Mouse (Mus musculus) megakaryocyte, embryonic 14.5 days (primary cell): ENCODE measurements around the gene Erlin1. TPM values are rescaled to one million over a fixed set of nuclear protein-coding genes. Genes with fewer than 3 reads are reported as not detected.

Experiments used
- H3K27me3 ChIP-seq: replicated peaks from 2 replicates; pipeline ENCODE3; 2012; ENCODE audit warnings: inconsistent platforms
- H3K36me3 ChIP-seq: replicated peaks from 2 replicates; pipeline ENCODE3; 2012; ENCODE audit warnings: low read length, inconsistent platforms, mixed read lengths
- H3K4me1 ChIP-seq: 2 replicates; pipeline ENCODE4 v1.6.1; 2012; ENCODE audit warnings: inconsistent platforms
- H3K4me3 ChIP-seq: replicated peaks from 2 replicates; pipeline ENCODE3; 2012; ENCODE audit warnings: moderate library complexity, mild to moderate bottlenecking, inconsistent platforms
- H3K9me3 ChIP-seq: 2 replicates; pipeline ENCODE4 v1.6.1; 2012; ENCODE audit warnings: inconsistent platforms
- FLI1 ChIP-seq: IDR thresholded peaks from 2 replicates; pipeline ENCODE4 v1.6.1; 2012; ENCODE audit warnings: low read length, inconsistent platforms, mixed read lengths
- GATA1 ChIP-seq: IDR thresholded peaks from 3 replicates; pipeline ENCODE4 v1.6.1; 2012; ENCODE audit warnings: mixed read lengths, low read length, inconsistent platforms, borderline replicate concordance
- polyA plus RNA-seq: library from polyadenylated mRNA; stranded (reverse); fragments of >175 nt; gene quantifications from 2 replicates; pipeline ENCODE4 v1.2.3, GENCODE M21; 2012; ENCODE audit warnings: low replicate concordance; ENCODE audit not compliant: insufficient read depth

Gene Erlin1
- polyA plus RNA-seq, 1 experiment, result 2.2 TPM

- no peaks in the 10 kb centered on the region for H3K27me3 ChIP-seq
- H3K4me1 ChIP-seq, result peaks cover 39% of the 10 kb centered on the region
- TF ChIP-seq GATA1 (no peak), FLI1 (no peak)
- H3K9me3 ChIP-seq, result peaks cover 7% of the 10 kb centered on the region
- H3K4me3 ChIP-seq, result no peak overlapping the region
- peaks cover 72% of the 10 kb centered on the region for H3K36me3 ChIP-seq
Measured at GRCm38 (mm10) chr19:44100840-44101239, 31.3 kb upstream of the Erlin1 start.

- TF ChIP-seq FLI1 (no peak), GATA1 (no peak)
- Histone ChIP-seq H3K27me3 (no peaks in the 10 kb centered on the region), H3K36me3 (peaks cover 94% of the 10 kb centered on the region), H3K4me1 (peaks cover 19% of the 10 kb centered on the region), H3K4me3 (no peak overlapping the region), H3K9me3 (no peaks in the 10 kb centered on the region)
Measured at GRCm38 (mm10) chr19:44086278-44086677, 16.7 kb upstream of the Erlin1 start.

DNA sequence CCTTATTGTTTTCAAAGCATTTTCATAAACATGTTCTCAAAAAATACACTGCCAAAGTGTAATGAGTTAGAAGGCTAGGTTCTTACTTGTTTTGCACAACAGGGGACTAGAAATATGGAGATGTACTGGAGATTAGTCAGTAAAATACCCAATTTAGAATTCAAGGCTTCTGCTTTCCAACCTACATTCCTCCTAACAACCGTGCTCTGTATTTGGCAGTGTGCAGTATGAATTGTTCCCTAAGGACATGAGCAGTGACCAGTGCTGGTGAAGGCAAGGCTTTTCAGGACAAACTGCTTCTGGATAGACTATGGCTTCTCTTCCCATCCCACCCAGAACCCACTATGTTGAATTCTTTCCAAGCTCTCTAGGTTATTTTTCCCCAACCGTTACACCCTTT is 11.3 kb upstream of the Erlin1 start:
- H3K36me3 ChIP-seq, result peaks cover 92% of the 10 kb centered on the region
- peaks cover 31% of the 10 kb centered on the region for H3K4me1 ChIP-seq
- no peak overlapping the region for H3K4me3 ChIP-seq
- no peaks in the 10 kb centered on the region for H3K27me3 ChIP-seq
- no peak for TF ChIP-seq FLI1
- TF ChIP-seq GATA1, result no peak
- no peaks in the 10 kb centered on the region for H3K9me3 ChIP-seq

- no peaks in the 10 kb centered on the region for H3K27me3 ChIP-seq
Measured at GRCm38 (mm10) chr19:44080023-44080422, 10.4 kb upstream of the Erlin1 start.

DNA sequence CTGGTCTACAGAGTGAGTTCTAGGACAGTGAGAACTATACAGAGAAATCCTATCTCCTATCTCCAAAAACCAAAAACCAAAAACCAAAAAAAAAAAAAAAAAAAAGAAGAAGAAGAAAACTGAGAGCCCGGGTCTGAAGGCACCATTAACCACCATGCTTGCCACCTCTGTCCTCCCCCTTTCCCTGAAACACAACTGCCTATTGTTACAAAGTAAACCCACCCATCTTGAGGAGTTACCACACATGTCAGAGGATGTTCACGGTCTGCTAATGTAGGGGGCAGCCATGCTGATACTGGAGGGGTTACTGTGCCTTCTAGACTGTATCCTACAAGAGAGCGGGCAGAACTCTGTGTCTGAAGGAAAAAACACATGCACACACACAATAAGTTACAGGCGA is 7.4 kb upstream of the Erlin1 start:
- H3K9me3 ChIP-seq, result no peaks in the 10 kb centered on the region
- no peak overlapping the region for H3K4me3 ChIP-seq
- peaks cover 90% of the 10 kb centered on the region for H3K36me3 ChIP-seq
- peaks cover 28% of the 10 kb centered on the region for H3K4me1 ChIP-seq
- TF ChIP-seq GATA1 (no peak), FLI1 (no peak)
- no peaks in the 10 kb centered on the region for H3K27me3 ChIP-seq

More at GRCm38 (mm10) chr19:44080023-44080422, 10.4 kb upstream of the Erlin1 start:
- peaks cover 92% of the 10 kb centered on the region for H3K36me3 ChIP-seq
- peaks cover 23% of the 10 kb centered on the region for H3K4me1 ChIP-seq
- H3K4me3 ChIP-seq, result no peak overlapping the region
- TF ChIP-seq FLI1, result no peak
- no peak for TF ChIP-seq GATA1
- H3K9me3 ChIP-seq, result no peaks in the 10 kb centered on the region

DNA sequence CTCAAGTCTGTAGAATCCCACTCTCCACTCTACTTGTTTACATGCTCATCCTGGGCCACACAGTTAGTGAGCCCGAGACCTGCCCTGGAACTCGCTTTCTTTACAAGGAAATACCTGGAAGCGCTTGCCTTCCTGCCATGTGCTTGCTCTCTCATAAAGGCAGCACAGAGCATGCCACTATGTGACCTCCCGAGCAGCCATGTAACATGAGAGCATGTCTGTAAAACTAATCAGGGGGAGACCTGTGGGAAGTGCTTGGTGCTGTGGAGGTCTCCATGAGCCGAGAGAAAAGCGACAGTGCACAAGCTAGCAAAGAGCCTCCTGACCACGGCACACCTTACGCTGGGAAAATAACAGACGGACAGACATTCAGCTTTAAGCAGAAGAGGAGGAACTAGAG is 6.9 kb upstream of the Erlin1 start:
- TF ChIP-seq GATA1, result no peak
- no peak for TF ChIP-seq FLI1
- Histone ChIP-seq H3K27me3 (no peaks in the 10 kb centered on the region), H3K9me3 (no peaks in the 10 kb centered on the region), H3K4me1 (peaks cover 29% of the 10 kb centered on the region), H3K4me3 (no peak overlapping the region), H3K36me3 (peaks cover 91% of the 10 kb centered on the region)

- Histone ChIP-seq H3K4me1 (peaks cover 41% of the 10 kb centered on the region), H3K4me3 (no peak overlapping the region), H3K36me3 (peaks cover 87% of the 10 kb centered on the region), H3K27me3 (no peaks in the 10 kb centered on the region), H3K9me3 (no peaks in the 10 kb centered on the region)
- TF ChIP-seq GATA1 (no peak), FLI1 (no peak)
Measured at GRCm38 (mm10) chr19:44074986-44075385, 5.4 kb upstream of the Erlin1 start.

- no peak for TF ChIP-seq GATA1
- no peak for TF ChIP-seq FLI1
Measured at GRCm38 (mm10) chr19:44071166-44071565, 1.6 kb upstream of the Erlin1 start.

GRCm38 (mm10) chr19:44069914-44070232 is 288 bp upstream of the Erlin1 start:
- no peak for TF ChIP-seq GATA1
- TF ChIP-seq FLI1, result no peak

More at GRCm38 (mm10) chr19:44071166-44071565, 1.6 kb upstream of the Erlin1 start:
- H3K27me3 ChIP-seq, result no peaks in the 10 kb centered on the region
- H3K9me3 ChIP-seq, result no peaks in the 10 kb centered on the region
- H3K4me1 ChIP-seq, result peaks cover 47% of the 10 kb centered on the region
- no peak overlapping the region for H3K4me3 ChIP-seq
- H3K36me3 ChIP-seq, result peaks cover 62% of the 10 kb centered on the region

DNA sequence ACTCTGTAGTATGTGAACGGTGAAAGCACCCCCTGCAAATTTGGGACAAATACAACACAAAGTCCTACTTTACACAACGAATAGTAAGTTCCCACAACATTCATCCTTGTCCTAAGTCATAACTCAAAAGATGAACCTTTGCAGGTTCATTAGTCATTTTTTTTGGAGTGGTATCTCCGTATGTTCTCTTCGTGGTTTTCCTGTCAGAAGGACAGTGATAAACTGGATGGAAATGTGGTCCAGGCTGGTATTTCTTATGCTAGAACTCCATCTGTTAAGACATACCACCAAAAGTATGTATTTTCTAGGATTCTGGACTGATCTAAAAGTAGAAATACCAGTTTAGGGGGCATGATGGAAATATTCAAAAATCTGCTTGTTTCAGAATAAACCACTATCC is 1.4 kb downstream of the Erlin1 start:
- Histone ChIP-seq H3K9me3 (no peaks in the 10 kb centered on the region), H3K4me1 (peaks cover 39% of the 10 kb centered on the region), H3K36me3 (peaks cover 54% of the 10 kb centered on the region), H3K27me3 (no peaks in the 10 kb centered on the region), H3K4me3 (peak overlapping the region; percentile 98)
- TF ChIP-seq FLI1 (no peak), GATA1 (no peak)

More at GRCm38 (mm10) chr19:44069914-44070232, 288 bp upstream of the Erlin1 start:
- Histone ChIP-seq H3K4me3 (peak overlapping the region; percentile 98), H3K4me1 (peaks cover 45% of the 10 kb centered on the region), H3K27me3 (no peaks in the 10 kb centered on the region), H3K36me3 (peaks cover 55% of the 10 kb centered on the region), H3K9me3 (no peaks in the 10 kb centered on the region)
